Mouse (Mus musculus) forebrain, embryonic 10.5 days (tissue): ENCODE data around the gene Pdlim7. TPM values are rescaled to one million over a fixed set of nuclear protein-coding genes. Genes with fewer than 3 reads are reported as not detected.

ENCODE experiments used
- DNase-seq: peaks from one replicate; pipeline ENCODE4 v3.0.0-alpha.2; 2017; ENCODE audit warnings: low spot score; ENCODE audit errors: extremely low spot score
- H3K27ac ChIP-seq: fragments of 300-500 bp; sonication (generic); 2 replicates; pipeline ENCODE4 v1.5.1; 2016; ENCODE audit warnings: mild to moderate bottlenecking
- H3K27me3 ChIP-seq: fragments of 300-500 bp; sonication (generic); 2 replicates; pipeline ENCODE4 v1.6.1; 2016; ENCODE audit warnings: mild to moderate bottlenecking; ENCODE audit not compliant: poor library complexity, severe bottlenecking
- H3K36me3 ChIP-seq: fragments of 300-500 bp; sonication (generic); replicated peaks from 2 replicates; pipeline ENCODE4 v1.6.1; 2016; ENCODE audit warnings: mild to moderate bottlenecking, moderate library complexity
- H3K4me1 ChIP-seq: fragments of 300-500 bp; sonication (generic); 2 replicates; pipeline ENCODE4 v1.6.1; 2016
- H3K4me3 ChIP-seq: fragments of 300-500 bp; sonication (generic); 2 replicates; pipeline ENCODE4 v1.5.1; 2016; ENCODE audit warnings: mild to moderate bottlenecking, moderate library complexity
- H3K9me3 ChIP-seq: fragments of 300-500 bp; sonication (generic); 2 replicates; pipeline ENCODE4 v1.6.1; 2016; ENCODE audit warnings: mild to moderate bottlenecking, moderate library complexity
- WGBS: fragments of 180-500 bp; shearing (Covaris S2); methylation state at CpG from one replicate; pipeline ENCODE4 v1.1.7; 2016; 5-methylcytosine and 5-hydroxymethylcytosine counted together
- polyA plus RNA-seq: library from polyadenylated mRNA; unstranded; fragments of >200 nt; fragmentation: Nextera tagmentation; extraction: Ambion mirVana; gene quantifications from 2 replicates; pipeline ENCODE4 v1.2.1, GENCODE M21; 2016

The Pdlim7 gene
- polyA plus RNA-seq, 1 experiment from 2014 or later: 200 TPM

DNA sequence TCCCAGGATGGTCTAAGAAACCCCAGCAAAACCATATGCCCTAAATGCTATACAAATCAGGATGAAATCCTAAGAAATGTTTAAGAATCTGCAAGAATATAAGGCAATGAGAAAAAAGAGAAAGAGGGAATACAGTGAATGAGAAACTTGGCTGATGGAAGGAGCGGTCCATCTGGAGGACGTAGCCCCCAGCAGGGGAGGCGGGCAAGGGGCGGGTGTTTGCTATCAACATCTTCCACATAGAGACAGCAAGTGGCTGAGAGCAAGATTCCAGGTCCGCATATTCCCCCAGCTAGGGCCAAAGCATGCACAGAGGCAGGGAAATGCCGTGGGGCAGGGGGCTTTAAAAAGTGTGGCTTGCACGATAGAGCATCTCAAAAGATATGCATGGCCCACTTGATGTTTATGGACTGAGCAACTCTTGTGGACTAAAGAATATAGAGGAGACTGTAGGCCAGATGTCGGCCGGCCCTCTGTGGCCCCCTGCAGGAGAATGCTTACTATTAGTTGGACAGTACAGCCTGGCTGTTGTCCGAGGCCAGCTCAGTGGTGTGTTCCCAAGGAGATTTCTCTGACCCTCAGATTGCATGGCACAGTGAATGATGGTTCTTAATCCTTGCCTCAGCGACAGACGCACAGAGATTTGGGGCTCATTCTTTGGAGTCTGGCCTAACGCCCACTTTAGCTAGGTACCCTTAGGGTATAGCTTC lies 44.5 kb downstream of the Pdlim7 start:
- 52% methylated on average over 13 of the region's 13 CpGs for WGBS
- Histone ChIP-seq H3K4me1 (peaks cover 100% of the 10 kb centered on the region), H3K4me3 (no peak overlapping the region), H3K36me3 (peaks cover 12% of the 10 kb centered on the region), H3K9me3 (no peaks in the 10 kb centered on the region), H3K27me3 (0 out of 2 replicates have a peak, but pooled peaks cover 14% of the 10 kb centered on the region), H3K27ac (peak overlapping the region; percentile 16; the same call in 1 of the 2 replicates)
- no peak for DNase-seq

DNA sequence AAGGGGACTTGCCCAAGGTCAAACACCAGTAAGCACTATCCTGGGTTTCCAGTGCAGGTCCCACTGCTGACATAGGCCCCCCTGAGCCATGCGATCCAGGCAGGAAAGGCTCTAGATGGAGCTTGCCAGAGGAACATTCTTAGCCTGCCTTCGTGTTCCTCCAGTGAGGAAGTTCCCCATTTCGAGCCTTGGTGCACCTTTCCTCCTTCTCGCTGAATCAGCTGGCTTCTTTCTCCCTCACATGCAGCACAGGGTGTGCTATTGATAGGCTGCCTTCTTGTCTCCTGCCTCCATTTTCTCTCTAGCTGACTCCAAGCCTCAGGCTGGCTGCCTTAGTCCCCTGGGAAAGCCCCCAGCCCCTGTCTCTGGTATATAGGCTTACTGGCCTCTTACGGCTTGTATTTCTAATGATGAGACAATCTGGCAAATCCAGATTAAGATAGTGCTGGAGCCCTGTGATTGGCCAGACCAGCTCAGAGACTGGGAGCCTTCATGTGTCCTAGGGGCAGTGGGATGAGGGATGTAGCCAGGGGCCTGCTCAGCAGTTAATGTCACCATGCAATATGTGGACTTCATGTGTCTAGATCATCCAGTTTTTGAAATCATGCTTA lies 47.5 kb downstream of the Pdlim7 start:
- WGBS: 81% methylated on average over 5 of the region's 5 CpGs
- peak overlapping the region; percentile 97 for H3K27ac ChIP-seq
- no peak for DNase-seq

DNA sequence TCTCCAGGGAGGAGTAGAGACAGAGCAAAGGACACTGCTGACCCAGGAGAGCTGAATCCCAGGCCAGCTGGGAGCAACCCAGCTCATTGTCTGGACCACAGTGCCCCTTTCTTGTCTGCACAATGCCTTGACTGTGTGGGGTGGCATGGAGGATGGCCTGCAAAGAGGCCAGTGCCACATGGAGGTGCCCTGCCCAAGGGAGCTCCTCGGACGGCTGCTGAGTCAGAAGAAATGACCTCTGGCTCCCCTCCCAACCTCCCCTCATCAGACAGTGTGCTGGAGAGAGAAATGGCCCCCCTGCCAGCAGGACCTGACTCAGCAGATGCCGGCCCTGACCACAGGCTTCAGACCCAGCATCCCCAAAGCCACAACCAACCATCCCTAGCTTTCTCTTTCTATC lies 48.3 kb downstream of the Pdlim7 start:
- peak; percentile 62 for DNase-seq
- Histone ChIP-seq H3K9me3 (no peaks in the 10 kb centered on the region), H3K36me3 (peaks cover 26% of the 10 kb centered on the region), H3K27me3 (0 out of 2 replicates have a peak, but pooled peaks cover 10% of the 10 kb centered on the region), H3K4me3 (peak overlapping the region; percentile 76), H3K4me1 (peaks cover 81% of the 10 kb centered on the region), H3K27ac (peak overlapping the region; percentile 97)
- WGBS: 6% methylated on average over 3 of the region's 3 CpGs

More for the DNA sequence above, 47.5 kb downstream of the Pdlim7 start:
- H3K27me3 ChIP-seq: 0 out of 2 replicates have a peak, but pooled peaks cover 14% of the 10 kb centered on the region
- H3K9me3 ChIP-seq: no peaks in the 10 kb centered on the region
- H3K4me1 ChIP-seq: peaks cover 88% of the 10 kb centered on the region
- H3K36me3 ChIP-seq: peaks cover 19% of the 10 kb centered on the region
- peak overlapping the region; percentile 76; the same call in 1 of the 2 replicates for H3K4me3 ChIP-seq

DNA sequence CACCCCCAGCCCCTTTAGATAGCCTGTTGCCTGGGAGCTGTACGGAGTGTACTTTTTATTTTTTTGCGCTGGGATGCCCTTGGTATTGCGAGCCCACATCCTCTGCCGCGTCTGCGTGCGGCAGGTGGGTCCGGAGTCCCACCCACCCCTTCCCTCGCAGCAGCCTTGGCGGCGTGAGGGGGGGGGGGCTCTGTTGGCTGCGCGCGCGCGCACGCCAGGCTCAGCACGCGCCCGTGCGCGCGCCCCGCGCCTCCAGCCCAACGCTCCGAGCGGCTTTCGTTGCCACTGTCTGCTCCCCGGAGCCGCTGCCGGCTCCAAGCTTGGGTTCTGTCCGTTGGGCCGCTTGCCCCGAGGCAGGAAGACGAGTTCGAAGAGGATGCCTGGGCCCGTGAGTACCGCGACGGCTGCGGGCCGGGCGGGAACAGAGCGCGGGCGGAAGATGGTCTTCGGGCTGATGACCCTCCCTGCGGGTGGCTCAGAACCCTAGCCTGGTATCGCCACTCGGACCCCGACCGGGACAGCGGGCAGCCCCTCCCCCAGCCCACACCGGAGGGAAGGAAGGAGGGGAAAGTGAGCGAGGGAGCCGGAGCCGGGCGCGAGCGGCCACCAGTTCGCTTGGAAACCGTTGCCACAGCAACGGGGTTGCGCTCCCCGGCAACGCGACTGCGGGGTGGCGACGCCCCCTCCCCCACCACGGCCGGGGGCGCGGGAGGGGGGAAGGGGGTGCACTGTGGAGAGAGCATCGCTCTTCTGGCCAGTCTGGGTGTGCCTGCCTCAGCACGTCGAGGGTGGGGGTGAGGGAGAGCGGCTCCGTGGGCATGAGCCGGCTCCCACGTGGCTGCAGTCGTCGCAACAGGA lies 49.2 kb downstream of the Pdlim7 start, which contains the start of gene Prr7:
Prr7 (plus strand) TSS at position 241 of the 858 bp plus-strand sequence.
- H3K27ac ChIP-seq: peak within 1 kb of the TSS; percentile 97
- H3K27me3 ChIP-seq: 0 out of 2 replicates have a peak, but pooled peaks cover under 1% of the 10 kb centered on the region
- peaks cover 72% of the 10 kb centered on the region for H3K4me1 ChIP-seq
- H3K36me3 ChIP-seq: peaks cover 36% of the 10 kb centered on the region
- DNase-seq: peak; percentile 84
- no peaks in the 10 kb centered on the region for H3K9me3 ChIP-seq
- WGBS: under 1% methylated on average over 80 of the region's 84 CpGs
- peak within 1 kb of the TSS; percentile 76 for H3K4me3 ChIP-seq

DNA sequence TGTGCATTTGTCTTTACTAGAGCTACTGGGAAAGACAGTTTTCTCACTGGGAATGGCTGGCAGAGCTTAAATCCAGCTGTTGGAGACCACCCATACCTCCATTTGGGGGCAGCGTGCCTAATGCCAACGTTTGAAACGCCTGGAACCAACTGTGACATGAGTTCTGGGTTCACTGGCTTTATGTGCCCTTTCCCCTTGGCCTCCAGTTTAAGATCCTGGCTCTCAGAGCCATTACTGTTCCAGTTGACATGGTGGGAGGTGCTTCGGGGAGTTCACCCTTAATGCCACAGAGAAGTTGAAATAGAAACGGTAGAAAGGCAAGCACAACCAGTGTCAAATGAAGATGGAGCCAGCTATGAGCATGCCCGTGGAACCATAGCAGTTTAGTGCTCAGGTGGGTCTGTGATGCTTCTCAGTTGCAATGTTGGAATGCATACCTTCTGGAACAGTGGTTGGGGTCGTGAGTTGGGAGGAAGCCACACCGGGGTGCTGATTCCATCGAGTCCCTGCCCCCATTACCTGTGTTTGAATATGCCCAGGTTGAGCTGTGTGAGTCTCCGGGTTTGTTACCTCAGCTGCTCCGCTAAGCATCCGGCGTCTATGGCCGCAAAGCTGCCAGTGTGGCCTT lies 50.0 kb downstream of the Pdlim7 start:
- peak overlapping the region; percentile 76 for H3K4me3 ChIP-seq
- peaks cover 64% of the 10 kb centered on the region for H3K4me1 ChIP-seq
- 10% methylated on average over 14 of the region's 14 CpGs for WGBS
- H3K36me3 ChIP-seq: peaks cover 43% of the 10 kb centered on the region
- H3K27me3 ChIP-seq: no peaks in the 10 kb centered on the region
- DNase-seq: no peak
- H3K27ac ChIP-seq: peak overlapping the region; percentile 97
- H3K9me3 ChIP-seq: no peaks in the 10 kb centered on the region

DNA sequence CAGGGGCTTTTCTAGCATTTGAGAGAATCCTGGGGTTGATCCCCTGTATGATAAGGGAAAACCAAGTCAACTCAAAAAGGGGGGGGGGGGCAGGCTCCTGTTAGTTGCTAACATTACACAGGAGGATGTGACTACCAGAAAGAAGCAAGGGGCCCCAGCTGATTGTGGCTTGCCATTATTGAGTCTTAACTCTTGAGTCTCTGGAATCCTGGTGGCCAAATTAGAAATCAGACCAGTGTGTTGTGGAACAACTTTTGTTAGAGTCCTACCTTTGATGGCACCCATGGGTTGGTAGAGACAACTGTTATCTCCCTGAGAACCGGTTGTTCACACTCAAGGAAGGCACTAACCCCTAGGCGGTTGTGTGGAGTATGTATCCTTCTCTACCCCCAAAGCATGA lies 50.5 kb downstream of the Pdlim7 start:
- DNase-seq: no peak
- no peak overlapping the region for H3K27ac ChIP-seq
- H3K4me1 ChIP-seq: peaks cover 59% of the 10 kb centered on the region
- peaks cover 49% of the 10 kb centered on the region for H3K36me3 ChIP-seq
- no peaks in the 10 kb centered on the region for H3K27me3 ChIP-seq
- 46% methylated on average over 2 of the region's 2 CpGs for whole genome bisulfite sequencing
- no peaks in the 10 kb centered on the region for H3K9me3 ChIP-seq
- no peak overlapping the region for H3K4me3 ChIP-seq

DNA sequence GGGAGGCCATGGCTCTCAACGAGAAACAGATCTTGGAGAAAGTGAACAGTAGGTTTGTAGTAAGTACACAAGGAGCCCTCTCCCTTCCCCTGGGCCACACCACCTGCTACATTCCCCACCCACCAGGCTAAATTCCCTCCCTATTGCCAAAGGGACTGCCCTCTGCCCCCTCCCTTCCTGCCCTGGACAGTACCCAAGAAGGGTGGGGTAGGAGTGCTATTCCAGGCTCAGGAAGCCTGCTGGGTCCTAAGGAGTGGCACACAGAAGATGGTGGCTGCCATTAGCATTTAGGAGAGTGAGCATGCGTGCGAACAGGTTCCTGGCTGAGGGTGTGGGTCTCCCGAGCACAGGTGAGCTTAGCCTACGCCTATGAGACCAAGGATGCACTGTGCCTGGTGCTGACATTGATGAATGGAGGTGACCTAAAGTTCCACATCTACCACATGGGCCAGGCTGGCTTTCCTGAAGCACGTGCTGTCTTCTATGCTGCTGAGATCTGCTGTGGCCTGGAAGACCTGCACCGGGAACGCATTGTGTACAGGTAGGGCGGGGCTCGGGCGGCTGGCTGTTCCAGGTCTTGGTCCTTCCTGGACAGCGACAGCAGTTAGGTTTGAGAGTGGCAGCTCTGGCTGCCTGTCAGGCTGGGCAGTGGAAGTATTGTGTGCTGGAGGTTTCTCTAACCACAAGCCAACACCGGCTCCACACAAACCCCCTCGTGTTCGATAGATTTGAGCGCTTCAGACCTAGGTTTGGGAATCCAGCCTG lies 61.5 kb downstream of the Pdlim7 start:
- Histone ChIP-seq H3K36me3 (peaks cover 98% of the 10 kb centered on the region), H3K9me3 (no peaks in the 10 kb centered on the region), H3K27ac (no peak overlapping the region), H3K27me3 (no peaks in the 10 kb centered on the region), H3K4me3 (no peak overlapping the region), H3K4me1 (peaks cover 20% of the 10 kb centered on the region)
- DNase-seq: no peak
- WGBS: 95% methylated on average over 16 of the region's 16 CpGs

DNA sequence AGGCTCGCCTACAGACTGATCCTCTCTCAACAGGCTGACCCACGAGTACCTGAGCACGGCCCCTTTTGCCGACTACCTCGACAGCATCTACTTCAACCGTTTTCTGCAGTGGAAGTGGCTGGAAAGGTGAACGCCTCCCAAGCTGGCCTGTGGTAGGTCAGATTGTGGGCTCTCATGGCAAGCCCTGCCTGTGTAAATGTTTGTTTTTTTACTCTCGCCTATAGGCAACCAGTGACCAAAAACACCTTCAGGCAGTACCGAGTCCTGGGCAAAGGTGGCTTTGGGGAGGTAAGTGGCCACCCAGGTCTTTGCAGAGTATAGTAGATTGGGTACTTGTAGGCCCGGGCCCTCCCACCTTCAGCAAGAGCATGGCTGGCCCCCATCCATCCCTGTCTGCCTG lies 62.2 kb downstream of the Pdlim7 start:
- Histone ChIP-seq H3K27me3 (no peaks in the 10 kb centered on the region), H3K4me3 (no peak overlapping the region), H3K4me1 (peaks cover 27% of the 10 kb centered on the region), H3K27ac (no peak overlapping the region), H3K9me3 (no peaks in the 10 kb centered on the region), H3K36me3 (peaks cover 91% of the 10 kb centered on the region)
- 94% methylated on average over 10 of the region's 10 CpGs for WGBS
- no peak for DNase-seq

DNA sequence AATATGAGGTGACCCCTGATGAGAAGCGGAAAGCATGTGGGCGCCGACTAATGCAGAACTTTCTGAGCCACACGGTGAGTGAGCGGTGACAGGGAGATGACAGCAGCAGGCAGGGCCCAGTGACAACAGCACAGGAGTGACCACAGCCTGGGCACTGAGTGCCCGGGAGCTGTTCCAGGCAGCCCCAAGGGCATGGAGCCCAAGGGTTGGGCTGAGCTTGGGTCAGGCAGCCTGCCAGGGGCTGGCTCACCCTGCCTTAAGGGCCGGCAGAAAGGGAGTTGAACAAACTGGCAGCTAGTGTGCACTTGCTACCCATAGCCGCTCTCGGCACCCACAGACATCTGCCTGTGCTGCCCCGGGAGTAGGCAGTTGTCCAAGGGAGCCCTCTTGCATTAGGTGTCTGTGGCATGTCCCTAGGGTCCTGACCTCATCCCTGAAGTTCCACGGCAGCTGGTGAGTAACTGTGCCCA lies 62.9 kb downstream of the Pdlim7 start:
- Histone ChIP-seq H3K27me3 (no peaks in the 10 kb centered on the region), H3K9me3 (no peaks in the 10 kb centered on the region), H3K4me3 (no peak overlapping the region), H3K4me1 (peaks cover 34% of the 10 kb centered on the region), H3K36me3 (peaks cover 83% of the 10 kb centered on the region), H3K27ac (no peak overlapping the region)
- DNase-seq: no peak
- WGBS: 93% methylated on average over 11 of the region's 11 CpGs

DNA sequence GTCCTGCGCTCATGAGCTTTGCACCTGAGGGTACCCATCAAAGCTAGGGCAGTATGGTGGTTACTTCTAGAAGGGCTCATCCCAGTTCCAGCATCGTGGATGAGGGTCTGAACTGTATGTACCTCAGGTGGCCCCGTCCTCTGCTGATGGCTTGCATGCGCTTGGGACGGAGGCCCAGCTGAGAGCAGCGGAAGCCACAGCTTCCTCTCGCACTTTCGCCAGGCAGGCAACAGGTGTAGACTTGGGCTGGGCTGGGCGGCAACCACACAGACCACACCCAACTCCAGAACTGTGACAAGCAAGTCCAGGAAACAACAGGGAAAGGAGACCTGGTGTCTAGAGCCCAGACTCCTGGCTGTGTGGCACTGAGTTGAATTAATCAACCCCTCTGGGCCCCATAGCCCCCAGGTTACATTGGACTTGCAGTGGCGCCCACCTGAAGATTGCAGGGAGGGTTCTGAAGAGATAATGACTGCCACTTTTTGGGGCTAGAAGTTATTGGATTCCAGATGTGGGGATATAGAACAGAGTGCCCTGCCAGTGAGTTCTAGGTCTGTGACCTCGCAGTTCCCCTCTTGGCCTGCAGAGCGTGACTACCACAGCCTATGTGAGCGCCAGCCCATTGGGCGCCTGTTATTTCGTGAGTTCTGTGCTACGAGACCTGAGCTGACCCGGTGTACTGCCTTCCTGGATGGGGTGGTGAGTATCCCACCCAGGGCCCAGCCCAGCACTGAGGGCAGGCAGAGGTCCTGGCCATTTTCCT lies 63.6 kb downstream of the Pdlim7 start:
- H3K27me3 ChIP-seq: no peaks in the 10 kb centered on the region
- H3K9me3 ChIP-seq: no peaks in the 10 kb centered on the region
- DNase-seq: no peak
- H3K27ac ChIP-seq: no peak overlapping the region
- WGBS: 91% methylated on average over 17 of the region's 17 CpGs
- peaks cover 77% of the 10 kb centered on the region for H3K36me3 ChIP-seq
- no peak overlapping the region for H3K4me3 ChIP-seq
- peaks cover 35% of the 10 kb centered on the region for H3K4me1 ChIP-seq

DNA sequence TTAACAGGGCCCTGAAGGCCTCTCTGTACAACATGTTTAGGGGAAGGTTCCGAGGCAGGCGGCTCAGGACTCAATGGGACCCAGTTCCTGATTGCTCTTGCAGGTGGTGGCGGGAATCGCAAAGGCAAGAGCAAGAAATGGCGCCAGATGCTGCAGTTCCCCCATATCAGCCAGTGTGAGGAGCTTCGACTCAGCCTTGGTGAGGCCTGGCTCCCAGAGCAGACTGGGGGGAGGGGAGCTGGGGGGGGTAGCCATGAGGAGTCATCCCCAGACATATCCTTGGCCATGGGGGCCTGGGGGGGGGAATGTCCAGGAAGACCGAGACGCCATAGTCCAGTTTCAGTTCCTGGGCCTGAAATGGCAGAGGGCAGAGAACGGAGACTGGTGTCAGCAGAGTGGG lies 64.3 kb downstream of the Pdlim7 start:
- DNase-seq: no peak
- Histone ChIP-seq H3K4me1 (peaks cover 38% of the 10 kb centered on the region), H3K27ac (no peak overlapping the region), H3K36me3 (peaks cover 70% of the 10 kb centered on the region), H3K27me3 (no peaks in the 10 kb centered on the region), H3K9me3 (no peaks in the 10 kb centered on the region), H3K4me3 (no peak overlapping the region)
- 95% methylated on average over 9 of the region's 9 CpGs for WGBS
